ENCODE assay signal across 11 mouse cellular contexts in genomic region chr9:106469317-106469716, GRCm38 (mm10). TPM values are rescaled to one million over a fixed set of nuclear protein-coding genes. Genes with fewer than 3 reads are reported as not detected.
DNase-seq lines count a peak whose midpoint lies in the region; TF ChIP-seq lines count a peak whose summit lies in the region.
"Had no signal": no experiment of that assay in that cellular context is flagged by ENCODE, and none has a peak within 500 bp of the region (broad histone marks: within the 10 kb centered on the region; RNA-seq: fewer than 3 reads in every experiment).

No protein-coding gene starts in this region.

- H3K9ac ChIP-seq in ES-Bruce4 (ENCODE audit: low read depth, poor library complexity, severe bottlenecking) = no peak overlapping the region
- H3K9ac ChIP-seq: midbrain, embryonic 12.5 days had no signal

- H3K9me3 ChIP-seq in ES-Bruce4 (replicated peaks; ENCODE audit: control insufficient read depth, insufficient read depth, low read length, poor library complexity, severe bottlenecking) = no peaks in the 10 kb centered on the region
- 0 out of 2 replicates have a peak, but pooled peaks cover 4% of the 10 kb centered on the region for H3K9me3 ChIP-seq in megakaryocyte, embryonic 14.5 days
- H3K9me3 ChIP-seq: forebrain, embryonic 10.5 days; midbrain, embryonic 12.5 days had no signal

- TF ChIP-seq POLR2A in kidney, adult 2 months (IDR thresholded peaks at IDR 0.05; ENCODE audit: low read depth, low read length) = no peak
- TF ChIP-seq POLR2A in ES-Bruce4 (IDR thresholded peaks at IDR 0.05; ENCODE audit: insufficient read depth, low read length) = no peak

- no peaks in the 10 kb centered on the region for H3K36me3 ChIP-seq in kidney, adult 2 months (ENCODE audit: control insufficient read depth, insufficient read depth, low read length)
- no peaks in the 10 kb centered on the region for H3K36me3 ChIP-seq in ES-Bruce4 (ENCODE audit: control insufficient read depth, insufficient read depth, low read length, poor library complexity, severe bottlenecking)
- peaks cover 8% of the 10 kb centered on the region for H3K36me3 ChIP-seq in megakaryocyte, embryonic 14.5 days (replicated peaks; ENCODE audit: low read length)

- DNase-seq in kidney, adult 2 months = no peak
- no peak for DNase-seq in kidney, postnatal 36 days
- peak; percentile 51 for DNase-seq in CD4-positive helper T cell, adult 2 months (ENCODE audit: low read depth, low spot score)
- no peak for DNase-seq in Muller cell, postnatal 12 days (ENCODE audit: inconsistent ontology term)
- DNase-seq in right cerebral cortex, postnatal 14 days = no peak
- DNase-seq: lung, adult 2 months; right cerebral cortex, adult 18-20 months had no signal

- no peak overlapping the region for H3K4me3 ChIP-seq in kidney, adult 2 months (ENCODE audit: insufficient read depth, low read depth, low read length)
- no peak overlapping the region for H3K4me3 ChIP-seq in ES-Bruce4 (ENCODE audit: low read depth, low read length)
- H3K4me3 ChIP-seq in megakaryocyte, embryonic 14.5 days (replicated peaks) = peak overlapping the region; percentile 42
- H3K4me3 ChIP-seq: forebrain, embryonic 10.5 days; midbrain, embryonic 12.5 days had no signal

- TF ChIP-seq EP300 in ES-Bruce4 (IDR thresholded peaks at IDR 0.05; ENCODE audit: insufficient read depth, low read depth, low read length) = no peak

- TF ChIP-seq CTCF in kidney, adult 2 months (conservative IDR thresholded peaks at IDR 0.05; ENCODE audit: insufficient read depth, insufficient read length, low read depth, low read length) = peak; percentile 28; the same call in 1 of the 2 replicates
- TF ChIP-seq CTCF in ES-Bruce4 (IDR thresholded peaks at IDR 0.05; ENCODE audit: low read depth, low read length) = peak; percentile 19

- 54% methylated on average over 6 of the region's 6 CpGs for WGBS in kidney, adult 2 months

- H3K27ac ChIP-seq in kidney, adult 2 months (ENCODE audit: insufficient read depth, low read depth, low read length) = no peak overlapping the region
- H3K27ac ChIP-seq in ES-Bruce4 (ENCODE audit: insufficient read depth, low read length) = no peak overlapping the region
- H3K27ac ChIP-seq: forebrain, embryonic 10.5 days; midbrain, embryonic 12.5 days had no signal

- H3K27me3 ChIP-seq in kidney, adult 2 months (replicated peaks; ENCODE audit: control insufficient read depth, insufficient read depth, low read length) = no peaks in the 10 kb centered on the region
- no peaks in the 10 kb centered on the region for H3K27me3 ChIP-seq in ES-Bruce4 (ENCODE audit: control insufficient read depth, insufficient read depth, low read length, poor library complexity, severe bottlenecking)
- peaks cover 35% of the 10 kb centered on the region for H3K27me3 ChIP-seq in megakaryocyte, embryonic 14.5 days (replicated peaks)

- H3K4me1 ChIP-seq in kidney, adult 2 months (ENCODE audit: control insufficient read depth, insufficient read depth, low read length) = peaks cover 1% of the 10 kb centered on the region; the same call in 1 of the 2 replicates
- H3K4me1 ChIP-seq in ES-Bruce4 (ENCODE audit: control insufficient read depth, insufficient read depth, low read length) = peaks cover 1% of the 10 kb centered on the region
- H3K4me1 ChIP-seq in megakaryocyte, embryonic 14.5 days = peaks cover 68% of the 10 kb centered on the region

RNA-seq across cellular contexts. Expression of gene Gpr62, which starts 3.6 kb away (rescaled TPM):
- polyA plus RNA-seq in kidney, adult 2 months (2012; rRNA removed) = 0.07 TPM in 1 of 2 replicates, not detected in the other
- 0.30 and 0.44 TPM in 2 replicates for polyA plus RNA-seq in ES-Bruce4 (2011; ENCODE audit: insufficient read depth, insufficient read length, low read depth, missing spikeins)
- polyA plus RNA-seq in megakaryocyte, embryonic 14.5 days (2012; ENCODE audit: insufficient read depth, low replicate concordance) = 0.39 TPM in 1 of 2 replicates, not detected in the other

RNA-seq across cellular contexts. Expression of gene Rrp9, which starts 6.4 kb away (rescaled TPM):
- polyA plus RNA-seq in kidney, adult 2 months (2012; rRNA removed) = 17.5 and 20.7 TPM in 2 replicates
- 82.1 and 89.4 TPM in 2 replicates for polyA plus RNA-seq in ES-Bruce4 (2011; ENCODE audit: insufficient read depth, insufficient read length, low read depth, missing spikeins)
- 198 and 662 TPM in 2 replicates for polyA plus RNA-seq in megakaryocyte, embryonic 14.5 days (2012; ENCODE audit: insufficient read depth, low replicate concordance)

RNA-seq across cellular contexts. Expression of gene Parp3, which starts 7.4 kb away (rescaled TPM):
- 25.8 and 31.9 TPM in 2 replicates for polyA plus RNA-seq in kidney, adult 2 months (2012; rRNA removed)
- 5.1 and 8.0 TPM in 2 replicates for polyA plus RNA-seq in ES-Bruce4 (2011; ENCODE audit: insufficient read depth, insufficient read length, low read depth, missing spikeins)
- polyA plus RNA-seq in megakaryocyte, embryonic 14.5 days (2012; ENCODE audit: insufficient read depth, low replicate concordance) = 2.6 and 5.6 TPM in 2 replicates

RNA-seq across cellular contexts. Expression of gene Pcbp4, which starts 16.2 kb away (rescaled TPM):
- polyA plus RNA-seq in kidney, adult 2 months (2012; rRNA removed) = 90.3 and 115 TPM in 2 replicates
- 99.2 and 115 TPM in 2 replicates for polyA plus RNA-seq in ES-Bruce4 (2011; ENCODE audit: insufficient read depth, insufficient read length, low read depth, missing spikeins)
- polyA plus RNA-seq in megakaryocyte, embryonic 14.5 days (2012; ENCODE audit: insufficient read depth, low replicate concordance) = 33.5 and 43.6 TPM in 2 replicates

RNA-seq across cellular contexts. Expression of gene Abhd14a, which starts 21.8 kb away (rescaled TPM):
- 137 and 146 TPM in 2 replicates for polyA plus RNA-seq in kidney, adult 2 months (2012; rRNA removed)
- polyA plus RNA-seq in ES-Bruce4 (2011; ENCODE audit: insufficient read depth, insufficient read length, low read depth, missing spikeins) = 35.1 and 35.5 TPM in 2 replicates
- 3.3 and 10.6 TPM in 2 replicates for polyA plus RNA-seq in megakaryocyte, embryonic 14.5 days (2012; ENCODE audit: insufficient read depth, low replicate concordance)
